Mouse (Mus musculus) heart, adult 2 months (tissue): ENCODE data around the gene Prss43. TPM values are rescaled to one million over a fixed set of nuclear protein-coding genes. Genes with fewer than 3 reads are reported as not detected.
"Not testable (repeated sequence)": the region's sequence is repeated elsewhere in the genome, so short reads cannot be mapped to it uniquely, and the experiment has no call there.

Experiments used
- DNase-seq, 2 experiments: peaks; one replicate each; pipeline ENCODE4 v3.0.0; 2021
- H3K27ac ChIP-seq: fragments of 200-600 bp; 2 replicates; pipeline ENCODE4 v1.8.1; 2022
- H3K27me3 ChIP-seq: fragments of 200-500 bp; 2 replicates; pipeline ENCODE4 v1.6.1; 2012; ENCODE audit warnings: mild to moderate bottlenecking, low read length, inconsistent platforms, mixed read lengths; ENCODE audit not compliant: control insufficient read depth, insufficient read depth
- H3K36me3 ChIP-seq: fragments of 200-500 bp; 2 replicates; pipeline ENCODE4 v1.6.1; 2012; ENCODE audit warnings: low read length, inconsistent platforms; ENCODE audit not compliant: control insufficient read depth, insufficient read depth
- H3K4me1 ChIP-seq: fragments of 200-500 bp; 2 replicates; pipeline ENCODE4 v1.6.1; 2011; ENCODE audit warnings: low read length; ENCODE audit not compliant: control insufficient read depth, insufficient read depth
- H3K4me3 ChIP-seq: fragments of 200-600 bp; 2 replicates; pipeline ENCODE4 v1.8.1; 2022
- H3K79me2 ChIP-seq: fragments of 200-500 bp; replicated peaks from 2 replicates; pipeline ENCODE4 v1.6.1; 2012; ENCODE audit warnings: mild to moderate bottlenecking, inconsistent platforms, low read length, moderate library complexity, mixed read lengths; ENCODE audit not compliant: control insufficient read depth, insufficient read depth
- H3K9ac ChIP-seq: fragments of 200-500 bp; 2 replicates; pipeline ENCODE4 v1.6.1; 2012; ENCODE audit warnings: low read depth, mild to moderate bottlenecking, control low read depth, inconsistent platforms, low read length, mixed read lengths
- CTCF ChIP-seq: fragments of 200-600 bp; IDR thresholded peaks from 2 replicates; pipeline ENCODE4 v1.8.1; 2022; ENCODE audit warnings: antibody characterized with exemption, mild to moderate bottlenecking, moderate library complexity
- EP300 ChIP-seq: fragments of 200-500 bp; IDR thresholded peaks from 2 replicates; pipeline ENCODE4 v1.6.1; 2011; ENCODE audit warnings: low read depth, low read length, control low read depth; ENCODE audit not compliant: insufficient read depth
- POLR2A ChIP-seq: fragments of 200-500 bp; IDR thresholded peaks from 2 replicates; pipeline ENCODE4 v1.6.1; 2011; ENCODE audit warnings: mild to moderate bottlenecking, low read depth, low read length, control low read depth; ENCODE audit not compliant: insufficient read depth
- WGBS: fragments of 180-500 bp; shearing (Covaris S2); methylation state at CpG from one replicate; pipeline ENCODE4 v1.1.7; 2018; 5-methylcytosine and 5-hydroxymethylcytosine counted together
- intact Hi-C: fragments of 180-260 bp; cut with DNase I; formaldehyde crosslinking; loops from one replicate; pipeline ENCODE4 v1.15.1; 2025
- polyA plus RNA-seq: library from polyadenylated mRNA; depleted of rRNA; stranded (reverse); fragments of >200 nt; gene quantifications from 2 replicates; pipeline ENCODE4 v1.2.3, GENCODE M21; 2012
- total RNA-seq, 2 experiments: library from RNA; stranded (reverse); gene quantifications; 2 replicates each; pipeline ENCODE4 v1.2.3; 2021

The Prss43 gene
- total and polyA plus RNA-seq, 3 experiments = not detected

DNA sequence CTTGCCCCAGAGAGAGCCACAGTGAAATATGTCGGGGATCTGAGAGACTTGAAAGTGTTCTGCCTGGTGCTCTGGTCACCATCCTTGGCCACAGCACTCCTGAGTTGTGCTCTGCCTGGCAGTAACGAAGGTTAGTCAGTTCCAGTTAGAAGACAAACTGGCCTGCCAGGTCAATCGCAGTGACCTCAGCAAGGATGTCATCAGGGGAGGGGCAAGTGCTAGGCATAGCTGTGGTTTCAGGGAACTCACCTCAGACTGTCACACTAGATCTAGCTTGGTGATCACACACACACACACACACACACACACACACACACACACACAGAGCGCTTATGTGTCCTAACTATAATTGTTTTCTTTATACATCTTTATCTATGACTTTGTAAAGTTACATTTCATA lies 23.2 kb upstream of the Prss43 start:
- intact Hi-C loops = no loop called here
- Histone ChIP-seq H3K36me3 (no peaks in the 10 kb centered on the region), H3K27ac (no peak overlapping the region), H3K9ac (no peak overlapping the region), H3K4me3 (no peak overlapping the region), H3K79me2 (no peaks in the 10 kb centered on the region), H3K27me3 (no peaks in the 10 kb centered on the region), H3K4me1 (no peaks in the 10 kb centered on the region)
- no peak for TF ChIP-seq CTCF
- TF ChIP-seq POLR2A = no peak
- TF ChIP-seq EP300 = no peak
- 68% methylated on average over 4 of the region's 4 CpGs for whole genome bisulfite sequencing
- DNase-seq = no peak

- Histone ChIP-seq H3K27ac (no peak overlapping the region), H3K4me3 (no peak overlapping the region), H3K36me3 (no peaks in the 10 kb centered on the region), H3K79me2 (no peaks in the 10 kb centered on the region), H3K27me3 (no peaks in the 10 kb centered on the region), H3K4me1 (no peaks in the 10 kb centered on the region), H3K9ac (no peak overlapping the region)
- TF ChIP-seq CTCF = no peak
- TF ChIP-seq POLR2A = no peak
- no peak for TF ChIP-seq EP300
- 79% methylated on average over 4 of the region's 4 CpGs for WGBS
- intact Hi-C loops = no loop called here
- no peak for DNase-seq
Observed at GRCm38 (mm10) chr9:110810051-110810450, 16.4 kb upstream of the Prss43 start.

GRCm38 (mm10) chr9:110813789-110814188 lies 12.7 kb upstream of the Prss43 start, which contains the start of gene Prss44:
Gene Prss44 (plus strand): TSS chr9:110813994.
- Histone ChIP-seq H3K4me3 (no peak within 1 kb of the TSS), H3K27me3 (no peaks in the 10 kb centered on the region), H3K27ac (no peak within 1 kb of the TSS), H3K4me1 (no peaks in the 10 kb centered on the region), H3K36me3 (no peaks in the 10 kb centered on the region), H3K9ac (no peak within 1 kb of the TSS), H3K79me2 (no peaks in the 10 kb centered on the region)
- 58% methylated on average over 18 of the region's 18 CpGs for WGBS
- intact Hi-C loops = no loop called here
- TF ChIP-seq EP300 (no peak), POLR2A (no peak), CTCF (no peak)
- DNase-seq = no peak

- H3K27ac ChIP-seq, DNase-seq, H3K9ac ChIP-seq, H3K4me1 ChIP-seq, H3K79me2 ChIP-seq, intact Hi-C loops, H3K36me3 ChIP-seq, H3K27me3 ChIP-seq, H3K4me3 ChIP-seq: not testable (repeated sequence)
Observed at GRCm38 (mm10) chr9:110820546-110820945, 5.9 kb upstream of the Prss43 start.

GRCm38 (mm10) chr9:110821436-110821835 lies 5.1 kb upstream of the Prss43 start:
- Histone ChIP-seq H3K4me3 (no peak overlapping the region), H3K27ac (no peak overlapping the region), H3K9ac (no peak overlapping the region), H3K27me3 (no peaks in the 10 kb centered on the region), H3K4me1 (no peaks in the 10 kb centered on the region; the same call in 1 of the 2 replicates), H3K79me2 (no peaks in the 10 kb centered on the region), H3K36me3 (no peaks in the 10 kb centered on the region)
- TF ChIP-seq POLR2A = no peak
- 81% methylated on average over 7 of the region's 7 CpGs for WGBS
- intact Hi-C loops = no loop called here
- DNase-seq = no peak

DNA sequence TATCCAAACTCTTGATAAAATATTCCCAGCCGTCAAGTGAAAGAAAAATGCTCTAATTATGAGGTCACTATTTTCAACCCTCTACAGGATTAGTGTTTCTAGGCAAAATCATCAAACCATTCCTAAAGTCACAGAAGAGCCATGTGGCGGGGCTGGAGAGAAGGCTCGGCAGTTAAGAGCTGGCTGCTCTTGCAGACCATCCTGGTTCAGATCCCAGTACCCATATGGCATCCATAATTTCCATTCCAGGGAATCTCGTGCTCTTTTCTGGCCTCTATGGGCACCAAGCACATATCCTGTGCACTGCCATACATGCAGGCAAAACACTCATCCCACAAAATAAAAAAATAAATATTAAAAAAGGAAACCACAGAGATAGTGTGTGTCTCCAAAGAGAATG lies 1.1 kb upstream of the Prss43 start:
- WGBS = 62% methylated on average over 4 of the region's 4 CpGs
- Histone ChIP-seq H3K36me3 (no peaks in the 10 kb centered on the region), H3K9ac (no peak overlapping the region), H3K4me3 (no peak overlapping the region), H3K4me1 (no peaks in the 10 kb centered on the region; the same call in 1 of the 2 replicates), H3K27ac (no peak overlapping the region), H3K79me2 (no peaks in the 10 kb centered on the region), H3K27me3 (no peaks in the 10 kb centered on the region)
- TF ChIP-seq CTCF = no peak
- no peak for TF ChIP-seq POLR2A
- TF ChIP-seq EP300 = no peak
- intact Hi-C loops = no loop called here
- DNase-seq = no peak

DNA sequence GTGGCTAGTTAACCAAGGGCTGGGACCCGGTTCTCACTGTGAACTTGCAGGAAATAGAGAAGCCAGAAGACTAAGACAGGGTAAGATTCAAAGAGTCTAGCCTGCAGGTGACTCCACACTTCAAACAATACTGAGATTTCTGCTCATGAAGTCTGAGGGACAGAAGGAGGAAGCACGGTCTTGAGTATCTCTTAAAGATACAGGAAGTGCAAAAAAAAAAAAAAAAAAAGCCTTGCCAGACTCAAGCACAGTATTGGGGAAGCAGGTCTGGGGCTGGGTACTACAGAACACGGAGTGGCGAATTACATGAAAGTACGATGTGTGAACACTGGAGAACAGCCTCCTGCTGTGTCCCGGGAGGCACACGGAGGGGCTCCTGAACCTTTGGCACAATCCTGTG lies 658 bp upstream of the Prss43 start:
- TF ChIP-seq POLR2A = no peak
- no peak for TF ChIP-seq EP300
- TF ChIP-seq CTCF = no peak
- whole genome bisulfite sequencing = 38% methylated on average over 7 of the region's 7 CpGs
- no peaks in the 10 kb centered on the region for H3K36me3 ChIP-seq
- intact Hi-C loops = no loop called here
- H3K4me3 ChIP-seq = no peak overlapping the region
- no peak overlapping the region for H3K27ac ChIP-seq
- DNase-seq = no peak
- H3K9ac ChIP-seq = no peak overlapping the region
- H3K79me2 ChIP-seq = no peaks in the 10 kb centered on the region
- H3K4me1 ChIP-seq = no peaks in the 10 kb centered on the region; the same call in 1 of the 2 replicates
- no peaks in the 10 kb centered on the region for H3K27me3 ChIP-seq
